Mouse (Mus musculus): Measurements from ENCODE around the gene Gm45785. TPM values are rescaled to one million over a fixed set of nuclear protein-coding genes. Genes with fewer than 3 reads are reported as not detected.

Gm45785 gene
- total and polyA plus RNA-seq, 3 experiments: not detected

DNA sequence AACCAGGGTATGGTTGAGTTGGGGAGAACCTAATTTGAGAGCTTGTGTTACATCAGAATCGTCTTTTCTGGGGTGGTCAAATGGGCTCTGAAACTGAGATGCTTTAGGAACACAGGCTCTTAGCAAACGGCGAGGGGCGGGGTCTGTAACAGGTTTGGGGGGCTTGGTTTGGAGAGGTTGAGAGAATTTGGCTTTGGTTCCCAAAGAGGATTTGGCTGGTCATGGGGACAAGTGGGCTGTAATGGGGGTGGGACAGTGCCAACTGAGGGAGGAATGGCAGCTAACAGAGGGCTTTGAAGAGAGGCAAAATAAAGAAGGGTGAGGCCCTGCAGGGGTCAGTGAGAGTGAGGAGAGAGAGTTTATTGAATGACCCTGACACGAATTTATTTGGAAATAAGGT is 16.6 kb downstream of the Gm45785 start:
- no peak overlapping the region for H3K4me3 ChIP-seq (ENCODE audit: control insufficient read depth in 1 of 2, insufficient read depth in 1 of 2, low read depth in 2 of 2, low read length in 2 of 2)
- H3K79me2 ChIP-seq (ENCODE audit: control insufficient read depth, insufficient read depth, low read length, poor library complexity): no peaks in the 10 kb centered on the region
- no peaks in the 10 kb centered on the region for H3K9me3 ChIP-seq (replicated peaks; ENCODE audit: insufficient read depth, low read length)
- H3K9ac ChIP-seq (ENCODE audit: control insufficient read depth, low read depth, low read length, poor library complexity, severe bottlenecking): no peak overlapping the region
- no peaks in the 10 kb centered on the region; a peak in 1 of 4 replicates for H3K27me3 ChIP-seq (ENCODE audit: control insufficient read depth in 1 of 2, insufficient read depth in 2 of 2, low read length in 2 of 2)
- H3K4me1 ChIP-seq (ENCODE audit: control insufficient read depth in 1 of 2, insufficient read depth in 2 of 2, low read length in 2 of 2): peaks cover 3 to 9% of the 10 kb centered on the region in 2 experiments; a peak in 2 of 4 replicates
- H3K36me3 ChIP-seq (ENCODE audit: control insufficient read depth in 1 of 2, insufficient read depth in 2 of 2, low read length in 2 of 2): no peaks in the 10 kb centered on the region; a peak in 1 of 4 replicates
- no peak for DNase-seq (ENCODE audit: low read depth, low spot score)
- TF ChIP-seq GABPA (IDR thresholded peaks at IDR 0.05; ENCODE audit: low read depth, low read length) (no peak), SMC3 (IDR thresholded peaks at IDR 0.05; ENCODE audit: low read depth, low read length) (no peak), BHLHE40 (IDR thresholded peaks at IDR 0.05; ENCODE audit: borderline replicate concordance, low read depth, low read length) (no peak)
- no peak overlapping the region for H3K27ac ChIP-seq (ENCODE audit: control insufficient read depth, low read depth, low read length)

GRCm38 (mm10) chr7:140836243-140837115 is 19.7 kb downstream of the Gm45785 start:
- no peak for TF ChIP-seq TCF12 (IDR thresholded peaks at IDR 0.05; ENCODE audit: low read depth, low read length)
- TF ChIP-seq CHD1 (IDR thresholded peaks at IDR 0.05; ENCODE audit: low read depth, low read length): no peak
- TF ChIP-seq ETS1 (IDR thresholded peaks at IDR 0.05; ENCODE audit: low read depth, low read length): no peak
- TF ChIP-seq ZNF384 (IDR thresholded peaks at IDR 0.05; ENCODE audit: low read depth, low read length): no peak
- no peak for TF ChIP-seq CTCF (IDR thresholded peaks at IDR 0.05 in 2 of 3, conservative IDR thresholded peaks at IDR 0.05 in 1 of 3; ENCODE audit: control insufficient read depth in 1 of 3, insufficient read depth in 1 of 3, low read depth in 2 of 3, low read length in 3 of 3, poor library complexity in 1 of 3, severe bottlenecking in 1 of 3)
- no peak for TF ChIP-seq TAL1 (IDR thresholded peaks at IDR 0.05; ENCODE audit: low read length)
- TF ChIP-seq E2F4 (IDR thresholded peaks at IDR 0.05; ENCODE audit: borderline replicate concordance, low read depth, low read length): no peak
- TF ChIP-seq ZC3H11A (IDR thresholded peaks at IDR 0.05; ENCODE audit: low read depth, low read length): no peak
- TF ChIP-seq USF2 (IDR thresholded peaks at IDR 0.05; ENCODE audit: borderline replicate concordance in 1 of 2, insufficient read depth in 1 of 2, low read depth in 1 of 2, low read length in 2 of 2): no peak
- TF ChIP-seq RAD21 (IDR thresholded peaks at IDR 0.05; ENCODE audit: low read depth, low read length): no peak
- TF ChIP-seq MAX (IDR thresholded peaks at IDR 0.05; ENCODE audit: low read length): no peak
- TF ChIP-seq SMC3 (IDR thresholded peaks at IDR 0.05; ENCODE audit: low read depth, low read length): no peak
- TF ChIP-seq POLR2AphosphoS2 (IDR thresholded peaks at IDR 0.05; ENCODE audit: low read length): no peak
- no peak for TF ChIP-seq MXI1 (IDR thresholded peaks at IDR 0.05; ENCODE audit: low read depth, low read length)
- no peaks in the 10 kb centered on the region for H3K79me2 ChIP-seq (ENCODE audit: control insufficient read depth, insufficient read depth, low read length, poor library complexity)
- peaks cover 3 to 9% of the 10 kb centered on the region in 2 experiments; a peak in 2 of 4 replicates for H3K4me1 ChIP-seq (ENCODE audit: control insufficient read depth in 1 of 2, insufficient read depth in 2 of 2, low read length in 2 of 2)
- no peak overlapping the region for H3K9ac ChIP-seq (ENCODE audit: control insufficient read depth, low read depth, low read length, poor library complexity, severe bottlenecking)
- H3K9me3 ChIP-seq (replicated peaks; ENCODE audit: insufficient read depth, low read length): no peaks in the 10 kb centered on the region
- H3K4me3 ChIP-seq (ENCODE audit: control insufficient read depth in 1 of 2, insufficient read depth in 1 of 2, low read depth in 2 of 2, low read length in 2 of 2): no peak overlapping the region
- no peaks in the 10 kb centered on the region; a peak in 1 of 4 replicates for H3K36me3 ChIP-seq (ENCODE audit: control insufficient read depth in 1 of 2, insufficient read depth in 2 of 2, low read length in 2 of 2)
- no peak for DNase-seq (ENCODE audit: low read depth, low spot score)
- peaks cover 4 to 7% of the 10 kb centered on the region in 2 experiments; a peak in 3 of 4 replicates for H3K27me3 ChIP-seq (ENCODE audit: control insufficient read depth in 1 of 2, insufficient read depth in 2 of 2, low read length in 2 of 2)
- H3K27ac ChIP-seq (ENCODE audit: control insufficient read depth, low read depth, low read length): no peak overlapping the region

Measured in MEL (cell line).